20 mouse cellular contexts compared by ENCODE assay signal in genomic region chr4:84540531-84540930, GRCm38 (mm10).
DNase-seq lines count a peak whose midpoint lies in the region; ATAC-seq and TF ChIP-seq lines count a peak whose summit lies in the region.
"Had no signal": no experiment of that assay in that cellular context is flagged by ENCODE, and none has a peak within 500 bp of the region (broad histone marks: within the 10 kb centered on the region; RNA-seq: fewer than 3 reads in every experiment).

No protein-coding gene starts in this region.

- intact Hi-C loops in heart, postnatal 36 days (cut with DNase I), result loop anchor here (5.0 to 10.0 kb wide), 2 partner anchors 137 to 476 kb away; partner anchors contain the start of gene Bnc2

- WGBS in lung, postnatal 0 days, result 58% methylated on average over 6 of the region's 6 CpGs
- 63% methylated on average over 6 of the region's 6 CpGs for WGBS in forebrain, postnatal 0 days

- no peak overlapping the region for H3K4me2 ChIP-seq in lung, postnatal 0 days (replicated peaks; ENCODE audit: low read depth, low read length)
- H3K4me2 ChIP-seq in forebrain, postnatal 0 days (ENCODE audit: low read depth), result no peak overlapping the region
- H3K4me2 ChIP-seq: hindbrain, embryonic 14.5 days; liver, embryonic 12.5 days; midbrain, embryonic 13.5 days had no signal

- H3K27me3 ChIP-seq in lung, postnatal 0 days (replicated peaks; ENCODE audit: insufficient read depth, low read length), result no peaks in the 10 kb centered on the region
- peaks cover 8% of the 10 kb centered on the region for H3K27me3 ChIP-seq in forebrain, postnatal 0 days (ENCODE audit: insufficient read depth, low read length)
- H3K27me3 ChIP-seq: CH12.LX had no signal

- DNase-seq in adrenal gland, adult 2 months, result peak; percentile 36
- no peak for DNase-seq in adrenal gland, postnatal 25 days
- peak; percentile 19 to 46 for DNase-seq in lung, adult 18-20 months
- DNase-seq in lung, postnatal 0 days (ENCODE audit: low spot score), result no peak
- DNase-seq in heart, adult 8-10 months (ENCODE audit: low spot score), result peak; percentile 65
- peak; percentile 31 to 38 for DNase-seq in heart, postnatal 36 days
- no peak for DNase-seq in layer of hippocampus, adult 8-10 months (ENCODE audit: low spot score in 2 of 2)
- DNase-seq in forebrain, postnatal 0 days, result no peak
- DNase-seq: cerebellum, adult 9-10 months; layer of hippocampus, adult 9-11 months; lung, postnatal 14 days; right cerebral cortex, postnatal 14 days had no signal

- no peak for TF ChIP-seq CTCF in lung, postnatal 0 days (IDR thresholded peaks at IDR 0.05)
- TF ChIP-seq CTCF in forebrain, postnatal 0 days (IDR thresholded peaks at IDR 0.05; ENCODE audit: low read depth), result no peak

- no peaks in the 10 kb centered on the region for H3K9me3 ChIP-seq in lung, postnatal 0 days (ENCODE audit: low read length)
- H3K9me3 ChIP-seq in forebrain, postnatal 0 days (ENCODE audit: low read length), result no peaks in the 10 kb centered on the region
- H3K9me3 ChIP-seq: liver, embryonic 12.5 days; midbrain, embryonic 13.5 days had no signal

- H3K4me1 ChIP-seq in lung, postnatal 0 days (ENCODE audit: insufficient read depth, low read depth, low read length), result no peaks in the 10 kb centered on the region
- no peaks in the 10 kb centered on the region for H3K4me1 ChIP-seq in forebrain, postnatal 0 days (ENCODE audit: insufficient read depth)
- H3K4me1 ChIP-seq: liver, embryonic 12.5 days had no signal

- no peak for ATAC-seq in lung, postnatal 0 days
- ATAC-seq in forebrain, postnatal 0 days, result no peak
- ATAC-seq: forebrain, embryonic 14.5 days; intestine, embryonic 16.5 days; liver, embryonic 12.5 days; midbrain, embryonic 13.5 days had no signal

- H3K9ac ChIP-seq in lung, postnatal 0 days (replicated peaks; ENCODE audit: low read depth), result no peak overlapping the region
- H3K9ac ChIP-seq in forebrain, postnatal 0 days, result no peak overlapping the region
- H3K9ac ChIP-seq: hindbrain, embryonic 14.5 days; liver, embryonic 12.5 days; midbrain, embryonic 13.5 days had no signal

- TF ChIP-seq EP300 in lung, postnatal 0 days (IDR thresholded peaks at IDR 0.05), result no peak

- H3K36me3 ChIP-seq in lung, postnatal 0 days (ENCODE audit: insufficient read depth, low read length), result no peaks in the 10 kb centered on the region
- no peaks in the 10 kb centered on the region for H3K36me3 ChIP-seq in forebrain, postnatal 0 days (ENCODE audit: insufficient read depth)
- H3K36me3 ChIP-seq: liver, embryonic 12.5 days; midbrain, embryonic 13.5 days had no signal

- no peak overlapping the region for H3K4me3 ChIP-seq in lung, postnatal 0 days (ENCODE audit: low read depth, low read length)
- H3K4me3 ChIP-seq in forebrain, postnatal 0 days (ENCODE audit: low read depth, low read length), result no peak overlapping the region
- H3K4me3 ChIP-seq: liver, embryonic 12.5 days; midbrain, embryonic 13.5 days; myocyte had no signal

- H3K27ac ChIP-seq in lung, postnatal 0 days (ENCODE audit: low read length), result no peak overlapping the region
- H3K27ac ChIP-seq in forebrain, postnatal 0 days (ENCODE audit: low read depth, low read length), result no peak overlapping the region
- H3K27ac ChIP-seq: hindbrain, embryonic 14.5 days; kidney, postnatal 0 days; liver, embryonic 12.5 days; midbrain, embryonic 13.5 days had no signal

Comparison
In these comparisons a context has a peak if more than half of its experiments do, and no peak if none do; other contexts are left out.
1. DNase-seq: peak in adrenal gland, adult 2 months (single experiment), lung, adult 18-20 months (2 of 2), heart, adult 8-10 months (single experiment) and heart, postnatal 36 days (2 of 2); none in adrenal gland, postnatal 25 days (single experiment), lung, postnatal 0 days (single experiment), layer of hippocampus, adult 8-10 months (0 of 2) and forebrain, postnatal 0 days (single experiment).